Mouse (Mus musculus) heart, postnatal 0 days (tissue): ENCODE results near the gene Xrcc5. TPM values are rescaled to one million over a fixed set of nuclear protein-coding genes. Genes with fewer than 3 reads are reported as not detected.

ENCODE experiments used
- ATAC-seq: fragments of 200-750 bp; cut with Nextera tagmentation; 2 replicates; pipeline ENCODE4 v1.8.0; 2017; ENCODE audit warnings: low read depth, moderate number of reproducible peaks, moderate library complexity; ENCODE audit not compliant: insufficient read depth
- DNase-seq: peaks from one replicate; pipeline ENCODE4 v3.0.0-alpha.2; 2016; ENCODE audit warnings: low spot score
- H3K27ac ChIP-seq: fragments of 300-500 bp; sonication (generic); 2 replicates; pipeline ENCODE4 v1.5.1; 2014; ENCODE audit warnings: low read depth, mild to moderate bottlenecking
- H3K27me3 ChIP-seq: fragments of 300-500 bp; sonication (generic); 2 replicates; pipeline ENCODE4 v1.6.1; 2014; ENCODE audit warnings: low read length, mixed read lengths; ENCODE audit not compliant: control insufficient read depth, insufficient read depth
- H3K36me3 ChIP-seq: fragments of 300-500 bp; sonication (generic); replicated peaks from 2 replicates; pipeline ENCODE4 v1.6.1; 2014; ENCODE audit warnings: low read length, mixed read lengths; ENCODE audit not compliant: control insufficient read depth, insufficient read depth
- H3K4me1 ChIP-seq: fragments of 300-500 bp; sonication (generic); 2 replicates; pipeline ENCODE4 v1.6.1; 2014; ENCODE audit warnings: antibody characterized with exemption; ENCODE audit not compliant: control insufficient read depth, insufficient read depth
- H3K4me2 ChIP-seq: fragments of 300-500 bp; sonication (generic); 2 replicates; pipeline ENCODE4 v1.6.1; 2014; ENCODE audit warnings: low read depth, mild to moderate bottlenecking, low read length, moderate library complexity
- H3K4me3 ChIP-seq: fragments of 300-500 bp; sonication (generic); 2 replicates; pipeline ENCODE4 v1.5.1; 2014; ENCODE audit warnings: low read depth, low read length
- H3K9ac ChIP-seq: fragments of 300-500 bp; sonication (generic); replicated peaks from 2 replicates; pipeline ENCODE4 v1.6.1; 2014; ENCODE audit warnings: low read depth, low read length, mixed read lengths
- H3K9me3 ChIP-seq: fragments of 300-500 bp; sonication (generic); replicated peaks from 2 replicates; pipeline ENCODE4 v1.6.1; 2016; ENCODE audit warnings: low read length; ENCODE audit not compliant: control insufficient read depth
- CTCF ChIP-seq: IDR thresholded peaks from 2 replicates; pipeline ENCODE4 v1.5.1; 2016; ENCODE audit warnings: antibody characterized with exemption, control low read depth, low read depth
- EP300 ChIP-seq: IDR thresholded peaks from 2 replicates; pipeline ENCODE4 v1.6.1; 2016; ENCODE audit warnings: antibody characterized with exemption, low read depth
- WGBS: fragments of 180-500 bp; shearing (Covaris S2); extraction: QIAGEN DNeasy Blood & Tissue Kit; methylation state at CpG from one replicate; pipeline ENCODE4 v1.1.7; 2014; 5-methylcytosine and 5-hydroxymethylcytosine counted together
- polyA plus RNA-seq: library from polyadenylated mRNA; unstranded; fragments of >200 nt; fragmentation: Nextera tagmentation; extraction: Ambion mirVana; gene quantifications from 2 replicates; pipeline ENCODE4 v1.2.1, GENCODE M21; 2015
- total RNA-seq: library from RNA; depleted of rRNA; stranded (reverse); fragments of >200 nt; gene quantifications from 2 replicates; pipeline ENCODE4 v1.2.3, GENCODE M21; 2014; ENCODE audit warnings: low replicate concordance

The Xrcc5 gene
- total and polyA plus RNA-seq, 2 experiments from 2014 or later: 13.9 to 14.5 TPM

GRCm38 (mm10) chr1:72418744-72419655 lies 111.8 kb downstream of the Xrcc5 start:
- H3K4me3 ChIP-seq: no peak overlapping the region
- no peak for TF ChIP-seq CTCF
- TF ChIP-seq EP300: no peak
- no peaks in the 10 kb centered on the region for H3K36me3 ChIP-seq
- no peak overlapping the region for H3K9ac ChIP-seq
- no peak for ATAC-seq
- H3K27ac ChIP-seq: no peak overlapping the region
- H3K4me1 ChIP-seq: no peaks in the 10 kb centered on the region
- no peak overlapping the region for H3K4me2 ChIP-seq
- 67% methylated on average over 8 of the region's 8 CpGs for WGBS
- no peaks in the 10 kb centered on the region for H3K9me3 ChIP-seq
- DNase-seq: no peak
- no peaks in the 10 kb centered on the region for H3K27me3 ChIP-seq

GRCm38 (mm10) chr1:72420220-72420619 lies 113.0 kb downstream of the Xrcc5 start:
- H3K9me3 ChIP-seq: no peaks in the 10 kb centered on the region
- H3K4me1 ChIP-seq: no peaks in the 10 kb centered on the region
- H3K9ac ChIP-seq: no peak overlapping the region
- H3K27me3 ChIP-seq: no peaks in the 10 kb centered on the region
- H3K4me2 ChIP-seq: no peak overlapping the region
- H3K4me3 ChIP-seq: no peak overlapping the region
- H3K36me3 ChIP-seq: no peaks in the 10 kb centered on the region
- ATAC-seq (no peak), DNase-seq (no peak)
- WGBS: 68% methylated on average over 2 of the region's 2 CpGs
- H3K27ac ChIP-seq: no peak overlapping the region
- TF ChIP-seq EP300 (no peak), CTCF (no peak)

- no peaks in the 10 kb centered on the region for H3K27me3 ChIP-seq
- H3K9me3 ChIP-seq: no peaks in the 10 kb centered on the region
- no peak for ATAC-seq
- no peak for TF ChIP-seq EP300
- no peak for TF ChIP-seq CTCF
- no peak overlapping the region for H3K27ac ChIP-seq
- 92% methylated on average over 4 of the region's 4 CpGs for WGBS
- no peak for DNase-seq
- no peaks in the 10 kb centered on the region for H3K36me3 ChIP-seq
- no peak overlapping the region for H3K4me2 ChIP-seq
- no peak overlapping the region for H3K4me3 ChIP-seq
- no peak overlapping the region for H3K9ac ChIP-seq
- H3K4me1 ChIP-seq: no peaks in the 10 kb centered on the region
Observed at GRCm38 (mm10) chr1:72422121-72422520, 114.9 kb downstream of the Xrcc5 start.

GRCm38 (mm10) chr1:72426456-72426855 lies 119.2 kb downstream of the Xrcc5 start:
- Histone ChIP-seq H3K4me2 (no peak overlapping the region), H3K4me3 (no peak overlapping the region), H3K9ac (no peak overlapping the region), H3K36me3 (no peaks in the 10 kb centered on the region), H3K4me1 (no peaks in the 10 kb centered on the region), H3K9me3 (no peaks in the 10 kb centered on the region), H3K27ac (no peak overlapping the region), H3K27me3 (no peaks in the 10 kb centered on the region)
- no peak for TF ChIP-seq EP300
- TF ChIP-seq CTCF: no peak
- no peak for DNase-seq
- ATAC-seq: no peak
- 81% methylated on average over 4 of the region's 4 CpGs for WGBS

GRCm38 (mm10) chr1:72428526-72428925 lies 121.3 kb downstream of the Xrcc5 start:
- no peak overlapping the region for H3K4me2 ChIP-seq
- H3K4me1 ChIP-seq: no peaks in the 10 kb centered on the region
- ATAC-seq: no peak
- no peak overlapping the region for H3K4me3 ChIP-seq
- H3K27ac ChIP-seq: no peak overlapping the region
- H3K27me3 ChIP-seq: no peaks in the 10 kb centered on the region
- WGBS: 80% methylated on average over 8 of the region's 8 CpGs
- no peaks in the 10 kb centered on the region for H3K36me3 ChIP-seq
- H3K9ac ChIP-seq: no peak overlapping the region
- TF ChIP-seq CTCF: no peak
- no peak for TF ChIP-seq EP300
- H3K9me3 ChIP-seq: no peaks in the 10 kb centered on the region
- no peak for DNase-seq
